Mouse (Mus musculus) kidney, adult 2 months (tissue): Measurements from ENCODE around the gene Gm525. TPM values are rescaled to one million over a fixed set of nuclear protein-coding genes. Genes with fewer than 3 reads are reported as not detected.
A peak's percentile ranks its signal among the peaks of the same experiment; 100 is the strongest.
"Not testable (repeated sequence)": the region's sequence is repeated elsewhere in the genome, so short reads cannot be mapped to it uniquely, and the experiment has no call there.

Experiments used
- DNase-seq: peaks from one replicate; pipeline ENCODE4 v3.0.0; 2021
- H3K27ac ChIP-seq: fragments of 200-500 bp; 2 replicates; pipeline ENCODE4 v1.5.1; 2012; ENCODE audit warnings: low read depth, low read length, control low read depth, inconsistent platforms; ENCODE audit not compliant: insufficient read depth
- H3K27me3 ChIP-seq: fragments of 200-500 bp; replicated peaks from 2 replicates; pipeline ENCODE4 v1.6.1; 2012; ENCODE audit warnings: mild to moderate bottlenecking, moderate library complexity, low read length, inconsistent platforms; ENCODE audit not compliant: control insufficient read depth, insufficient read depth
- H3K36me3 ChIP-seq: fragments of 200-500 bp; 2 replicates; pipeline ENCODE4 v1.6.1; 2012; ENCODE audit warnings: mild to moderate bottlenecking, moderate library complexity, low read length, inconsistent platforms; ENCODE audit not compliant: control insufficient read depth, insufficient read depth
- H3K4me1 ChIP-seq: fragments of 200-500 bp; 2 replicates; pipeline ENCODE4 v1.6.1; 2011; ENCODE audit warnings: low read length; ENCODE audit not compliant: control insufficient read depth, insufficient read depth
- H3K4me3 ChIP-seq: fragments of 200-500 bp; 2 replicates; pipeline ENCODE4 v1.5.1; 2011; ENCODE audit warnings: mild to moderate bottlenecking, low read depth, low read length, control low read depth; ENCODE audit not compliant: insufficient read depth
- CTCF ChIP-seq: fragments of 200-500 bp; conservative IDR thresholded peaks from 2 replicates; pipeline ENCODE4 v1.5.1; 2011; ENCODE audit warnings: low read depth, mild to moderate bottlenecking, control low read depth, low read length, moderate library complexity, mixed read lengths; ENCODE audit not compliant: insufficient read depth, insufficient read length
- POLR2A ChIP-seq: fragments of 200-500 bp; IDR thresholded peaks from one replicate; pipeline ENCODE4 v1.6.1; 2011; ENCODE audit warnings: low read depth, low read length, control low read depth
- WGBS: fragments of 180-500 bp; shearing (Covaris S2); methylation state at CpG from one replicate; pipeline ENCODE4 v1.1.7; 2018; 5-methylcytosine and 5-hydroxymethylcytosine counted together
- polyA plus RNA-seq: library from polyadenylated mRNA; depleted of rRNA; stranded (reverse); fragments of >200 nt; gene quantifications from 2 replicates; pipeline ENCODE4 v1.2.3, GENCODE M21; 2012

Gm525 gene
- polyA plus RNA-seq, 1 experiment, result 1.6 TPM

DNA sequence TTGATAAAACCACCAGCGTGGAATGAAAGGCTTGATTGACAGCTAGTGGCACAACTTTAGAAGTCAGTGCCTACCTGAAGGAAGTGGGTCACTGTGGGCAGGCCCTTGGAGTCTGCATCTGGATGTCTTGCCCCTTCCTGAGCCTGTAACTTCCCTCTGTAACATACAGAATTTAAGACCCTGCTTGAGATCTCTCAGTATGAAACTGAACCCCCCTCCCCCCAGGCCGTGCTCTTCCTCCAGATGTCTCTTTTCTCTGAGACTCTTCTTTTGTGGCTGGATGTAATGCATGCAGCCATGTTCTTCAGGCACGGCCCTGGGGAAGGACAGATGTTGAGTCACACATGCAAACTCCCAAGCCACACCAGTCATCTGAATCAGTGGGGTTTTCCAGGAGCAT is 21.7 kb downstream of the Gm525 start:
- H3K36me3 ChIP-seq, result no peaks in the 10 kb centered on the region
- WGBS, result 68% methylated on average over 3 of the region's 3 CpGs

DNA sequence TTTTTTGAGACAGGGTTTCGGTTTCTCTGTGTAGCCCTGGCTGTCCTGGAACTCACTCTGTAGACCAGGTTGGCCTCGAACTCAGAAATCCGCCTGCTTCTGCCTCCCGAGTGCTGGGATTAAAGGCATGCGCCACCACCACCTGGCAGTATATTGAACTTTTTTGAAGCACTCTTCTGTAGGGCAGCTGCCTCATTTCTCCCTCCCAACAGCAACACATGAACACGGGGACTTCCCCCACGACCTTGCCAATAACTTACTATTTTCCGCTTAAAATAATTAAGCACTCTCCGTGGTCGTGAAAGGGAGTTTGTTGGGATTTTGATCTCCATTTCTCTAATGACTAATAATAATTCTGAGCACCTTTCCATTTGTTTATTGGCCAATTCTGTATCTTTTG is 23.7 kb downstream of the Gm525 start:
- not testable (repeated sequence) for H3K27ac ChIP-seq, H3K4me1 ChIP-seq, DNase-seq, H3K27me3 ChIP-seq, H3K36me3 ChIP-seq, H3K4me3 ChIP-seq
- WGBS, result 92% methylated on average over 10 of the region's 10 CpGs

More for the DNA sequence above, 21.7 kb downstream of the Gm525 start:
- DNase-seq, result no peak
- Histone ChIP-seq H3K27me3 (no peaks in the 10 kb centered on the region), H3K27ac (no peak overlapping the region), H3K4me1 (no peaks in the 10 kb centered on the region), H3K4me3 (no peak overlapping the region)
- no peak for TF ChIP-seq CTCF
- no peak for TF ChIP-seq POLR2A

DNA sequence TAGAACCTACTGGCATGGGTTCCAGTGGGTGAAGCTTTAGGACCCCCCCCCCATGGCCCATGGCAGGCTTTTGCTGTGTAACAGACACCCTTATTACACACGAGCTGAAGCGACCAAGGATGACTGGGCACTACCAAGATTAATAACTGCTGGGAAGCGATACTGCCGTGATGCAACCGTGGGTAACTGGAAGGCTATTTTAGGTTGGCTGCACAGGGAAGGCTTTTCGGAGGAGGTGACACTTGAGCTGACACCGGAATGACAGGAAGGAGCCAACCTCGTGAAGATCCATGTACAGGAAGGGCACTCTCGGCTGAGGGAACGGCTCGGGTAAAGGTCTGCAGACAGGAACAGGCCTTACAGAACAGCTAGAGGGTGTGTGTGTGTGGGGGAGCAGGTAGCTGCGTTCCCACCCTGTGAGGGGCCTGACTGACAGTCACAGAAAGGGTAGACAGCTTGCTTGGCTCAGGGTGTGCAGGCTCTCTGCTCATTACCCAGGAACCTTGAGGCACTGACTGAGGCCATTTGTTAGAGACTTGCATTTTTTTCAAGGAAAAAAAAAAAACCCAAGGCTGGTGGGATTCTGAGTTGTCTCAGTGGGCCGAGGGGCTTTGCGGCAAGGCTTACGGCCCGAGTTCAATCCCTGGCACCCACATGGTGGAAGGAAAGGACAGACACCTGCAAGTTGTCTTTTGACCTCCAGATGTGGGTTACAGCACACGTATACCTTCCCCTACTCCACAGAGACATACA is 24.6 kb downstream of the Gm525 start:
- no peaks in the 10 kb centered on the region for H3K36me3 ChIP-seq
- no peaks in the 10 kb centered on the region for H3K4me1 ChIP-seq
- H3K27me3 ChIP-seq, result no peaks in the 10 kb centered on the region
- TF ChIP-seq CTCF, result no peak
- H3K4me3 ChIP-seq, result no peak overlapping the region
- no peak overlapping the region for H3K27ac ChIP-seq
- DNase-seq, result no peak
- 50% methylated on average over 17 of the region's 17 CpGs for WGBS

DNA sequence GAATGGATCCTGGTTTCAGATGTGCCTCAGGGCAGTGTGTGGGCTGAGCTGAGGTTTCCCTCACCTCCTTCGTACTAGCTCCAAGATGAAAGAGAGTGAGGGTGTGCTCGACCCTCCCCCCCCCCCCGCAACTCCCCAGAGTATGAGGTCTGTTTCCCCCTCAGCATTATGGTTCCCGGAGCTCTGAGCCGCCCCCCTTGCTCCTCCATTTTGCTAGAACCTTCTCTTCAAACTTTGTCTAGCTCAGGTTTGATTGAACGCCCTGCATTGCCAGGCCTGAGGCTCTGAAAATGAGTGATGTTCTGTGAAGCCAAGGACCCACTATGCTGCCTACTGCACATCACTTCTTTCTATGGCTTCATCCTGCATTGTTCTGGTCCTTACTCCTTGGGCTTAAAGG is 25.3 kb downstream of the Gm525 start:
- Histone ChIP-seq H3K27ac (no peak overlapping the region), H3K4me1 (no peaks in the 10 kb centered on the region), H3K36me3 (no peaks in the 10 kb centered on the region), H3K4me3 (no peak overlapping the region), H3K27me3 (no peaks in the 10 kb centered on the region)
- no peak for DNase-seq
- TF ChIP-seq CTCF (no peak), POLR2A (no peak)
- 64% methylated on average over 6 of the region's 6 CpGs for WGBS

DNA sequence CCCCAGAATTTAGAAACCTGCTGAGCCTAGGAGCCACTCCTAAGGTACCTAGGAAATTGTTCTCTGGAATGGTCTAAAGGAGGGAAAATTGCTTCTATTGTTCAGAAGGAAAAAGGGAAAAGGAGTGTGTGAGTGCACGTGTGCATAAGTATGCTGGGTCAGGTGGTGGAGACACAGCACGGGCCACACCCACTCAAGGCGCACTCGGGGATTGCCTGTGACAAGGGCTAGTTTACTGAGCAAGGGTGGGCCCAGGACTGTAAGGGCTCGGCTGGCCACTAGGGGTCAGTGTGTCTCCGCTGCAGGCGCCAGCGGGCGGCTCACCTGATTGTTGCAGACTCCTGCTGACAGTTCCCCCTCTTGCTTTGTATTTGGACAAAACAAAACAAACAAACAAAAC is 26.8 kb downstream of the Gm525 start:
- Histone ChIP-seq H3K27ac (no peak overlapping the region), H3K36me3 (no peaks in the 10 kb centered on the region), H3K4me3 (peak overlapping the region; percentile 45), H3K27me3 (no peaks in the 10 kb centered on the region), H3K4me1 (no peaks in the 10 kb centered on the region)
- under 1% methylated on average over 9 of the region's 9 CpGs for WGBS
- DNase-seq, result peak; percentile 88
- TF ChIP-seq POLR2A, result no peak
- TF ChIP-seq CTCF, result peak; percentile 92

DNA sequence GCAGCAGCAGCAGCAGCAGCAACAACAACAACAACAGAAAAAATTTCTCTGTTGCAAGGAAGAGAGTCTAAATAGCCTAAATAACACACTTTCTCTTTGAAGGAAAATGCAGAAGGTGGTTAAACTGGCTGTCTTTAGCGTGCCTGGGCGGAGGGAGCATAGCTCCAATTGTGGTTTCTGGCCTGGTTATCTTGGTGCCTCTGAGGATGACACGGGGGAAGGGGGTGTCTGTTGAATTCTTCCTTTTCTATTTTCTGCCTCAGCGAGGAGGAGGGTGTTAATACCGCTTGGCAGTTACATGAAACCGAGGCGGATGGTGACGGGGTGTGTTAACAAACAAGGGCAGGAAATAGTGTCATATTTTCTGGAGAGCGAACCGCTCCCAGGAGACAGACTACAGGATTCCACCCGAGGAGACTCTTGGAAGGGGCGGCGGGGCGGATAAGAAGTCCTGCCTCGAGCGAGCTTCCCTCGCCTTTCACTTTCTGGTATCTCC is 27.2 kb downstream of the Gm525 start:
- Histone ChIP-seq H3K4me1 (no peaks in the 10 kb centered on the region), H3K4me3 (peak overlapping the region; percentile 45), H3K27me3 (no peaks in the 10 kb centered on the region), H3K27ac (no peak overlapping the region), H3K36me3 (no peaks in the 10 kb centered on the region)
- TF ChIP-seq POLR2A (no peak), CTCF (no peak)
- peak; percentile 81 for DNase-seq
- WGBS, result 6% methylated on average over 17 of the region's 17 CpGs

DNA sequence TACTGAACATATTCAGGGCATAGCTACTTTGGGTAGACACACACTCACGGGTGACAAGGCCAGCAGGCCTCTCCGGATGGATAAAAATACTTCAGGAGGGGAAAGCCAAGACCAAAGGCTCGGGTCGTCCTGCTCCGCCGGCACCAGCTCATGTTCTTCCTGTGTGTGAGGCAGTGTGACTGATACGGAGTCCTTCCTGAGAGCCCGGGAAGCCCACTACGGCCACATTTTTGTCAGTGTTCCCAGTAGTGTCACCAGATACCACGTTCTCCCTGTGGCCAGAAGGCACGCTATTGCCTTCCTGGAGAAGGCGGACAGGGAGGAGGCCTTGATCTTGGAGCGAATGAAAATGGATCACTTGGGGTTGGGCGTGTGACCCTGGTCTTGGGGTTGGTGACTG is 29.5 kb downstream of the Gm525 start:
- WGBS, result 70% methylated on average over 14 of the region's 14 CpGs
- H3K27ac ChIP-seq, result no peak overlapping the region
- no peaks in the 10 kb centered on the region for H3K4me1 ChIP-seq
- peak; percentile 62 for DNase-seq
- no peaks in the 10 kb centered on the region for H3K27me3 ChIP-seq
- no peak for TF ChIP-seq POLR2A
- no peak overlapping the region for H3K4me3 ChIP-seq
- no peaks in the 10 kb centered on the region for H3K36me3 ChIP-seq
